Mouse (Mus musculus) cerebellum, adult 11-12 months (tissue): Measurements from ENCODE around the gene Htr2a.

Experiments used
- DNase-seq: peaks from one replicate; pipeline ENCODE4 v3.0.0; 2022

Htr2a gene

GRCm38 (mm10) chr14:74640819-74641381 is at the start of gene Htr2a:
Gene Htr2a (plus strand): TSS chr14:74640840.
- no peak for DNase-seq

- DNase-seq: no peak
Observed at GRCm38 (mm10) chr14:74601333-74602087, 39.1 kb upstream of the Htr2a start.

GRCm38 (mm10) chr14:74602543-74602942 is 38.1 kb upstream of the Htr2a start:
- DNase-seq: no peak

- DNase-seq: no peak
Observed at GRCm38 (mm10) chr14:74603131-74603766, 37.4 kb upstream of the Htr2a start.

GRCm38 (mm10) chr14:74611326-74611725 is 29.3 kb upstream of the Htr2a start:
- no peak for DNase-seq

GRCm38 (mm10) chr14:74618858-74619257 is 21.8 kb upstream of the Htr2a start:
- DNase-seq: no peak

- no peak for DNase-seq
Observed at GRCm38 (mm10) chr14:74638071-74638470, 2.6 kb upstream of the Htr2a start.

- no peak for DNase-seq
Observed at GRCm38 (mm10) chr14:74641668-74642230, 1.1 kb downstream of the Htr2a start.

GRCm38 (mm10) chr14:74643296-74643695 is 2.7 kb downstream of the Htr2a start:
- peak; percentile 27 for DNase-seq

- DNase-seq: no peak
Observed at GRCm38 (mm10) chr14:74646107-74646793, 5.6 kb downstream of the Htr2a start.

- DNase-seq: no peak
Observed at GRCm38 (mm10) chr14:74650001-74650400, 9.4 kb downstream of the Htr2a start.

- no peak for DNase-seq
Observed at GRCm38 (mm10) chr14:74651678-74652077, 11.0 kb downstream of the Htr2a start.

- DNase-seq: no peak
Observed at GRCm38 (mm10) chr14:74657227-74657626, 16.6 kb downstream of the Htr2a start.

GRCm38 (mm10) chr14:74659411-74659841 is 18.8 kb downstream of the Htr2a start:
- no peak for DNase-seq

GRCm38 (mm10) chr14:74672137-74673019 is 31.7 kb downstream of the Htr2a start:
- DNase-seq: no peak

- DNase-seq: no peak
Observed at GRCm38 (mm10) chr14:74673020-74673350, 32.3 kb downstream of the Htr2a start.

- DNase-seq: no peak
Observed at GRCm38 (mm10) chr14:74673584-74673983, 32.9 kb downstream of the Htr2a start.

GRCm38 (mm10) chr14:74679841-74680240 is 39.2 kb downstream of the Htr2a start:
- DNase-seq: no peak

GRCm38 (mm10) chr14:74684298-74684978 is 43.8 kb downstream of the Htr2a start:
- DNase-seq: no peak

GRCm38 (mm10) chr14:74691963-74692362 is 51.3 kb downstream of the Htr2a start:
- no peak for DNase-seq

- no peak for DNase-seq
Observed at GRCm38 (mm10) chr14:74696766-74697165, 56.1 kb downstream of the Htr2a start.

GRCm38 (mm10) chr14:74697432-74697831 is 56.8 kb downstream of the Htr2a start:
- no peak for DNase-seq
